Mouse (Mus musculus): ENCODE results near the gene Hilpda.

GRCm38 (mm10) chr6:29288651-29289050 is 16.4 kb downstream of the Hilpda start:
- no peak for TF ChIP-seq CTCF (IDR thresholded peaks at IDR 0.05; ENCODE audit: low read depth)
- TF ChIP-seq EP300 (IDR thresholded peaks at IDR 0.05; ENCODE audit: low read depth), result no peak
